Mouse (Mus musculus) heart, postnatal 0 days (tissue): ENCODE data around the gene Poc1b. TPM values are rescaled to one million over a fixed set of nuclear protein-coding genes. Genes with fewer than 3 reads are reported as not detected.

Source experiments
- ATAC-seq: fragments of 200-750 bp; cut with Nextera tagmentation; 2 replicates; pipeline ENCODE4 v1.8.0; 2017; ENCODE audit warnings: low read depth, moderate number of reproducible peaks, moderate library complexity; ENCODE audit not compliant: insufficient read depth
- DNase-seq: peaks from one replicate; pipeline ENCODE4 v3.0.0-alpha.2; 2016; ENCODE audit warnings: low spot score
- H3K27ac ChIP-seq: fragments of 300-500 bp; sonication (generic); 2 replicates; pipeline ENCODE4 v1.5.1; 2014; ENCODE audit warnings: low read depth, mild to moderate bottlenecking
- H3K27me3 ChIP-seq: fragments of 300-500 bp; sonication (generic); 2 replicates; pipeline ENCODE4 v1.6.1; 2014; ENCODE audit warnings: low read length, mixed read lengths; ENCODE audit not compliant: control insufficient read depth, insufficient read depth
- H3K36me3 ChIP-seq: fragments of 300-500 bp; sonication (generic); replicated peaks from 2 replicates; pipeline ENCODE4 v1.6.1; 2014; ENCODE audit warnings: low read length, mixed read lengths; ENCODE audit not compliant: control insufficient read depth, insufficient read depth
- H3K4me1 ChIP-seq: fragments of 300-500 bp; sonication (generic); 2 replicates; pipeline ENCODE4 v1.6.1; 2014; ENCODE audit warnings: antibody characterized with exemption; ENCODE audit not compliant: control insufficient read depth, insufficient read depth
- H3K4me2 ChIP-seq: fragments of 300-500 bp; sonication (generic); 2 replicates; pipeline ENCODE4 v1.6.1; 2014; ENCODE audit warnings: low read depth, mild to moderate bottlenecking, low read length, moderate library complexity
- H3K4me3 ChIP-seq: fragments of 300-500 bp; sonication (generic); 2 replicates; pipeline ENCODE4 v1.5.1; 2014; ENCODE audit warnings: low read depth, low read length
- H3K9ac ChIP-seq: fragments of 300-500 bp; sonication (generic); replicated peaks from 2 replicates; pipeline ENCODE4 v1.6.1; 2014; ENCODE audit warnings: low read depth, low read length, mixed read lengths
- H3K9me3 ChIP-seq: fragments of 300-500 bp; sonication (generic); replicated peaks from 2 replicates; pipeline ENCODE4 v1.6.1; 2016; ENCODE audit warnings: low read length; ENCODE audit not compliant: control insufficient read depth
- CTCF ChIP-seq: IDR thresholded peaks from 2 replicates; pipeline ENCODE4 v1.5.1; 2016; ENCODE audit warnings: antibody characterized with exemption, control low read depth, low read depth
- EP300 ChIP-seq: IDR thresholded peaks from 2 replicates; pipeline ENCODE4 v1.6.1; 2016; ENCODE audit warnings: antibody characterized with exemption, low read depth
- WGBS: fragments of 180-500 bp; shearing (Covaris S2); extraction: QIAGEN DNeasy Blood & Tissue Kit; methylation state at CpG from one replicate; pipeline ENCODE4 v1.1.7; 2014; 5-methylcytosine and 5-hydroxymethylcytosine counted together
- polyA plus RNA-seq: library from polyadenylated mRNA; unstranded; fragments of >200 nt; fragmentation: Nextera tagmentation; extraction: Ambion mirVana; gene quantifications from 2 replicates; pipeline ENCODE4 v1.2.1, GENCODE M21; 2015
- total RNA-seq: library from RNA; depleted of rRNA; stranded (reverse); fragments of >200 nt; gene quantifications from 2 replicates; pipeline ENCODE4 v1.2.3, GENCODE M21; 2014; ENCODE audit warnings: low replicate concordance

Gene Poc1b
- total and polyA plus RNA-seq, 2 experiments from 2014 or later: 3.2 to 5.2 TPM

DNA sequence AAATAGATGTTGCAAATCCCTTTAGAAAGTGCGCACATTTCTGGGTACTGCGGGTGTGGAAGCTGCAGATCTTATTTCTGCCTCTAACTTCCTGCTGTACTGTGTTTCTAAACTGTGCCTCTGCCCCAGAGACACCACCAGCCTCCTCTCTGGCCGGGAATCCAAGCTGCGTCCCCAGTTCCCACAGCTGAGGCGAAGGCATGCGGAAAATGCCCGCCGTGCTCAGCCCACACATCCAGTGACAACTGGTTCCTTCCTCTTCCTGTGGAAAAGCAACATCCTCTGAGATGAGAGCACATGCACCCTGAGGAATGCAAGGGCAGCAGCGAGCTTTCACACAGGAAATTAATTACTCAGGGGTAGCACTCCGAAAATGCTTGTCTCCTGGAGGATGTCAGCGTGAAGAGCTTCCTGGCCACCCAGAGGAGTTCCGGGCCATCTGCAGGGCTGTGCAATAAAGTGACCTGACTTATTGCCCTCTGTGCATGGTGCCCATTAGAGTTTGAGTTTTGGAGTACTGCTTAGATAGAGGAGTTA lies 65.2 kb downstream of the Poc1b start:
- no peak overlapping the region for H3K4me3 ChIP-seq
- TF ChIP-seq EP300 (peak; percentile 44; the same call in 1 of the 2 replicates), CTCF (no peak)
- H3K9me3 ChIP-seq: no peaks in the 10 kb centered on the region
- H3K9ac ChIP-seq: no peak overlapping the region
- no peaks in the 10 kb centered on the region for H3K27me3 ChIP-seq
- peak; percentile 70 for ATAC-seq
- peak; percentile 75 for DNase-seq
- peak overlapping the region; percentile 30; the same call in 1 of the 2 replicates for H3K4me2 ChIP-seq
- H3K4me1 ChIP-seq: peaks cover 13% of the 10 kb centered on the region; the same call in 1 of the 2 replicates
- peak overlapping the region; percentile 70 for H3K27ac ChIP-seq
- 9% methylated on average over 12 of the region's 12 CpGs for WGBS
- no peaks in the 10 kb centered on the region for H3K36me3 ChIP-seq

DNA sequence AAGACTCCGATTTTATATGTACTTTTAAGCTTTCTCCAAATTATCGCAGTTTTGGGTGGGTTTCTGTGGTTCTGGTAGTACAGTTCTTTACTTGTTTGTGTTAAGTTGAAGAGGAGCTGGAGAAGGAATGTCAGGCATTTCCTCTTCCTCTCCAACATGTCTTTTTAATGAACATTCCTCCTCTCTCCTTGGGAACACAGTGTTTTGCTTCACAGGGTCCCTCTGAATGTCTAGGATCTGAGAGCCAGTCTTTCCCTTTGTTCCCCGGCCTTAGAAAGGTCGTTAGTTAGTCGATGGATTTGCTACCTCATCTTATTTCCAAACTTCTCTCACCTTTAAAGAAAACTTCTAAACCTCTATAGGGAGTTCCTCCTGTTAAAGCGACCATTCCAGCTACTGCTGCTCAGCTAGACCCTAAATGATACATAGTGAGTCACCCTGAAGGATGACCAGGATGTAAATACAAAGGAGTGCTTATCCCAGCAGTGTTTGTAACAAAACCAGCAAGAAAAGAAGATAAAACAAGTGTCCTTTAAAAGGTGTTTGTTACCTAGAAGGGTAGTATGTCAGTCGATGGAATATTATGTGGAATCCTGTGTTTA lies 66.2 kb downstream of the Poc1b start:
- Histone ChIP-seq H3K36me3 (no peaks in the 10 kb centered on the region), H3K4me3 (no peak overlapping the region), H3K27me3 (no peaks in the 10 kb centered on the region), H3K9me3 (no peaks in the 10 kb centered on the region), H3K27ac (peak overlapping the region; percentile 46; the same call in 1 of the 2 replicates), H3K4me1 (peaks cover 13% of the 10 kb centered on the region; the same call in 1 of the 2 replicates), H3K9ac (no peak overlapping the region), H3K4me2 (no peak overlapping the region)
- ATAC-seq (no peak), DNase-seq (no peak)
- no peak for TF ChIP-seq CTCF
- no peak for TF ChIP-seq EP300
- 50% methylated on average over 7 of the region's 7 CpGs for WGBS

DNA sequence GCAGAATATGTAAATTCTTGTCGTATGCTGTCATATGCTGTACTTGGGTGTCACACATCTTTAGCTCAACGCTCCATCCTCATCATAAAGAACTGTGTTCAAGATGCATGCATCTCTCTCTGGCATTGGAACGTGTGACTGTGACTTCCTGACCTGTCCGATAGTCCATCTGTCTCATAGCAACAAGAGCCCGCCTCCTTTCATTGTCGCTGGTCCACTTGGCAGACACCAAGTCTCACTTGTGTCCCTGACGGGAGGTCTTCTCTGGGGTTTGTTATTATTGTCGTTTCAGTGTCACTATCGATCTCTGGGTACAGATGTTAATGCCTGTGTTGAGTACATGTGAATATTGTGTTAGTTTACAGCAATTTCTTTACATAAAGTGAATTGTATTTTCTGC lies 70.1 kb downstream of the Poc1b start:
- ATAC-seq: no peak

GRCm38 (mm10) chr10:99178118-99178517 lies 71.3 kb downstream of the Poc1b start:
- no peak for DNase-seq
- H3K9me3 ChIP-seq: no peaks in the 10 kb centered on the region
- H3K4me2 ChIP-seq: no peak overlapping the region
- H3K27me3 ChIP-seq: no peaks in the 10 kb centered on the region
- no peaks in the 10 kb centered on the region for H3K36me3 ChIP-seq
- H3K4me1 ChIP-seq: no peaks in the 10 kb centered on the region
- TF ChIP-seq CTCF: no peak
- no peak for TF ChIP-seq EP300
- H3K9ac ChIP-seq: no peak overlapping the region
- no peak overlapping the region for H3K4me3 ChIP-seq
- no peak for ATAC-seq
- WGBS: 93% methylated on average over 2 of the region's 2 CpGs
- H3K27ac ChIP-seq: no peak overlapping the region

More for the DNA sequence above, 70.1 kb downstream of the Poc1b start:
- Histone ChIP-seq H3K4me3 (no peak overlapping the region), H3K27ac (no peak overlapping the region), H3K9me3 (no peaks in the 10 kb centered on the region), H3K36me3 (no peaks in the 10 kb centered on the region), H3K9ac (no peak overlapping the region), H3K4me2 (no peak overlapping the region), H3K4me1 (peaks cover 7% of the 10 kb centered on the region; the same call in 1 of the 2 replicates), H3K27me3 (no peaks in the 10 kb centered on the region)
- WGBS: 66% methylated on average over 9 of the region's 9 CpGs
- TF ChIP-seq EP300 (no peak), CTCF (no peak)
- DNase-seq: no peak

- H3K9ac ChIP-seq: no peak overlapping the region
- no peaks in the 10 kb centered on the region for H3K36me3 ChIP-seq
- ATAC-seq (no peak), DNase-seq (no peak)
- no peak overlapping the region for H3K4me2 ChIP-seq
- no peak overlapping the region for H3K4me3 ChIP-seq
- 90% methylated on average over 5 of the region's 5 CpGs for WGBS
- H3K9me3 ChIP-seq: no peaks in the 10 kb centered on the region
- TF ChIP-seq EP300: no peak
- TF ChIP-seq CTCF: no peak
- H3K27me3 ChIP-seq: no peaks in the 10 kb centered on the region
- no peaks in the 10 kb centered on the region for H3K4me1 ChIP-seq
- no peak overlapping the region for H3K27ac ChIP-seq
These were observed 72.3 kb downstream of the Poc1b start for GRCm38 (mm10) chr10:99179122-99179521.
